Mouse (Mus musculus) cortical plate, adult 2 months (tissue): ENCODE results near the gene Aqr.

Experiments
- CTCF ChIP-seq: fragments of 200-500 bp; IDR thresholded peaks from 2 replicates; pipeline ENCODE4 v1.5.1; 2011; ENCODE audit warnings: mild to moderate bottlenecking, control low read depth, low read length; ENCODE audit not compliant: insufficient read depth; ENCODE audit errors: extremely low read depth
- POLR2A ChIP-seq: fragments of 200-500 bp; IDR thresholded peaks from 2 replicates; pipeline ENCODE4 v1.6.1; 2011; ENCODE audit warnings: mild to moderate bottlenecking, low read length, control low read depth; ENCODE audit not compliant: insufficient read depth; ENCODE audit errors: extremely low read depth

- TF ChIP-seq POLR2A (no peak), CTCF (no peak)
Measured at GRCm38 (mm10) chr2:114117235-114117634, 69.6 kb downstream of the Aqr start.
